Mouse (Mus musculus) lung, postnatal 0 days (tissue): ENCODE measurements around the gene Chrm4.

Source experiments
- CTCF ChIP-seq: IDR thresholded peaks from 2 replicates; pipeline ENCODE4 v1.5.1; 2016; ENCODE audit warnings: antibody characterized with exemption, mild to moderate bottlenecking
- EP300 ChIP-seq: IDR thresholded peaks from 2 replicates; pipeline ENCODE4 v1.6.1; 2016; ENCODE audit warnings: antibody characterized with exemption, mild to moderate bottlenecking, control low read depth

GRCm38 (mm10) chr2:91904618-91905307, 22.3 kb upstream of the Chrm4 start:
- TF ChIP-seq CTCF (no peak), EP300 (no peak)
